Mouse (Mus musculus) brain, adult 2 months (tissue): ENCODE measurements around the gene Gm13090.

Experiments used
- DNase-seq: peaks from one replicate; pipeline ENCODE4 v3.0.0; 2011; ENCODE audit warnings: low read depth, low spot score

Gene Gm13090

DNA sequence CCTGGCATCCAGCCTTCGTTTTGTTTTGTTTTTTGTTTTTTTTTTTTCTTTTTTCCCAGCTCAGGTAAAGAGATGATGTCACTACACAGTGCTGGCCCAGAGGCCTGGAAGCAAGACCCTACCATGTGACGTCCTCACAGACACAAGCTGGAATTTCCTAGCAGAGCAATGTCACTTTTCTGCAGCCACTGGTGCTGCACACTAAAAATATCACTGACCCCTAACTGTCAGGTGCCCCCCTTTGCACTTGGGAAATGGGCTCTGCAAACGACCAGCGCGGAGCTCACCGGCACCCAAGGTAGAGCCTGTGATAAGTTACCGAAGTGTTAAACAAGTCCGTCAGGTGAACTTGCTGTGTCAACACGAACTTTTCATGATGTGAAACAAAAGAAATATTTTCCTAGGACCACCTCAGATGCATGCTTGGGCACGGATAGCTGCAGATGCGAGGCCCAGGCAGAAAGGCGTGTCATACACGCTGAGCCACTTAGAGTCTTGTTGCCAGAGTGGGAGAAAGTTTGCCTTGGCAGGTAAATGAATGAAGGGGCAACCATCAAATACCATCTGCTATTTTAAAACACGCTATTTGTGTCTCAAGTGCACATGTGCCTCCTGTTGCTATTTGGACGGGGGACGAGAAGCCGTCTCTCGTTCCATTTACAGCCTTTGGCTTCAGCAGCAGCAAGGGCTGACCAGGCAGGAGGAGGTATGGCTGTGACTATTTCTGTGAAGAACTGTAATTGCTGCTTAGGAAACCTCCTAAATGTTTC, 7.1 kb downstream of the Gm13090 start:
- peak; percentile 68 for DNase-seq

DNA sequence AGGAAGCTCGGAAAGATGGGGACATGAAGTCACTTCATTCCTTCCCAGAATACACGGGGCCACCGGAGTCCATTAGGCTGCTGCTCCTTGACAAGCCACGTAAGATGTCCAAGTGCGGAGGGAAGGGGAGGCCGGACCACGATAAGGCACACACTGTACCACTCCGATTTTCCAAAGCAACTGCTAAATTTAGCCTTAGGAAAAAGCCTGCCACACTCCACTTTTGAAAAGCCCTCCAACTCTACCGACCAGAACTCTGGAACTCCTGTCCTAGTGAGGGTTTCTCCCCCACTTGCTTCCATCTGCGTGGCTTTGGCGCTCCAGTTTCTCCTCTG, 7.7 kb downstream of the Gm13090 start:
- no peak for DNase-seq

DNA sequence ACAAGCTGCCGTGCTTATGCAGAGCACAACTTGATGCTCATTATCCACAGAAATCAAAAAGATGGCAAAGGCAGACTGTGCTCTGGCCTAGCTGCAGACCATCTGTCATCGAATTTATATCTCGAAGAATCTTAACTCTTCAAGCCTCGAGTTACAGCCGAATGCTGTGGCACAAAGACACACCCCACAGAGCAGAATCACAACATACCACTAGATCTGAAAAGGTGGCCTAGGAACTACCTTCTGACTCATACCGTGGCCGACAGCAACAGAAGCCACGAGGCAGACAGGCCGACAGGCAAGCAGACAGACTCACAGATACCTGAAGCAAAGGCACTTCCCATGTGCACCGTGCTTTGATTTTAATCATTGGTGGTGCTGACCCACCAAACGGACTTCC, 14.3 kb downstream of the Gm13090 start:
- peak; percentile 91 for DNase-seq

DNA sequence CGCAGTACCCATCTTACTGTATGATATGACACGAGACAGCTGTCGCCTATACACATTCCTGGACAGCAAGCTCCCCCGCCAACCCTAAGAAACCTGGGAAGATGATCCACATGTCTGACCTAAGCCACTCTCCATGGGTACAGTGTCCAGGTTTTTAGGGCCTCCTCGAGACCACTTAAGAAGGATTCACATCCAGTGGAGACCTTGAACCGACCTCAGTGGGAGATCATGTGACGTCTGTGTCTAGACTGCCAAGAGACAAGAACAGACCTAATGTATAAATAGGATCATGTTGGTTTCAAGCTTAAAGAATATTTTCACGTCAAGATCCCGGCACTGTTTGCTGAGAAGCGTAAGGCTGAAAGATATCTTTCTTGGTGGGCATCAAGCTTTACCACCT, 14.8 kb downstream of the Gm13090 start:
- DNase-seq, result peak; percentile 51

DNA sequence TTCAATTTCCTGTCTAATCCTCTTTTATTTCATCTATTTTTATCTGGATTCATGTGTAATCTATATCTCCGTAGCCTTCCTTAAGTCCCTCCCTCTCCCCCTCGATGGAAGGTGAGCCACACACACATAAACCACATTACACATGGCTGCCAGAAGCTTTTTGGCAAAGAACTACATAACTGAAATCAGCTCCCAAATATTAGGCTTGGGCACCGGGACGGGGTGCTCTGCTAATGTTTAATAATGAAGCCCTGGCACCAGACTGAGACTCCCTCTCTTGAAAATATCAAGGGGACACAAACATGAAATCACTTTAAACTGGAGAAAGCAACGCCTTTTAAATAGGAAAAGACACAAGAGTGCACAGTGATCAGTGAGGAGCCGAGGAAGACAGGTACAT, 16.5 kb downstream of the Gm13090 start:
- DNase-seq, result no peak

DNA sequence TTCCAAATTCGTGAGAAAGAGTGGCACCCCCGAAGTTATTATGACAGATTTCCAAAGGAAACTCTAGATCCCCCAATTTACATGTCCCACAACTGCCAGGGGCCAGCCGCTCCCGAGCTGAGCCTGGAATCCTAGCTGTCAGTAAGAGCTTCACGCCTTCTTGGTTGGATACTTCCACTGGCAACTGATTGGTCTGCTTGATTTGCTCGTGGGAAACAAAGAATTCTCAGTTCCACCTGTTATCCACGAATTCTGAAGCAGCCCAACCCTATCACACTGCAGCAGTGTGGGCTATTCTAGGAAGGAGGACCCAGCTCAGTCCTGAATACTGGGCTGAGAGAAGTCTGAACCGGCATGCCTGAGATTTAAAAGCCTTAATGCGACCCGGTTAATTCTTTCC, 17.1 kb downstream of the Gm13090 start:
- DNase-seq, result peak; percentile 63

DNA sequence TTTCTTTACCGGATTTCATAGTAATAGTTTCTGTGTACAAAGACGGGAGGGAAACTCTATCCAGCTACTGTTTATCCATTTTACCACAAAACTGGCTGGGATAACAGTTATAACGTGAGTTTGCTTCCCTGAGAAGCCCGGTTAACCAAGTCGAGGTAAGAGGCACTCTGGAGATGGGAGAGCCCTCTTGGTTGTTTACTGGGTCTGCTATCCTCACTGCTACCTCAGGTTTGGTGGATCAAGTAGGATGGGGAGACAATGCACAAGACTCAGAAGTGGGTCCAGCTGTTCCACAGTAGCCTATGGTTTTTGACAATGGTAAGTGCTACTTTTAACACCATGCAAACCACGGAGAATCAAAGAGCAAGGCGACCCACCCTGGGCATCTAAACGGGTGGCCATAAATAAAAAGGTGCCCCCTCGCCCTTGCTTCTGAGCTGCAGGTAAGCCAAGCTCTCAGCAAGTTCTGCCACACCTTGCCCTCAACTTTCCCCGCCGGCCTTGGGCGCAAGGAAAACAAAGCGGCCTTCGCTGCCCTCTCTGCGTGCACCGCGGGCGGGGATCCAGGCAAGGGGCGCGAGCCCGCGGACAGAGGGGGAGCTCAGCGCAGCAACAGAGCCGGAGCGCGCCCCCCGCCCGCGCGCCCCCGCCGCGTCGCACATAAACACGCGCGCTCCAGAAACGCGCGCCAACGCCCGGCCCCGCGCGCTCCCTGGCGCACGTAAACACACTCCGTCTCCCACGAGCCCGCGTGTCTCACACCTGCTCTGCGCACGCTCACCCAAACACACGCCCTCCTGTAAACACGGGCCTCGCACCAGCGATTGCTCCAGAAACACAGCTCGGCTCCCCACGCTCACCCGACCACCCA, 18.0 kb downstream of the Gm13090 start:
- peak; percentile 89 for DNase-seq

DNA sequence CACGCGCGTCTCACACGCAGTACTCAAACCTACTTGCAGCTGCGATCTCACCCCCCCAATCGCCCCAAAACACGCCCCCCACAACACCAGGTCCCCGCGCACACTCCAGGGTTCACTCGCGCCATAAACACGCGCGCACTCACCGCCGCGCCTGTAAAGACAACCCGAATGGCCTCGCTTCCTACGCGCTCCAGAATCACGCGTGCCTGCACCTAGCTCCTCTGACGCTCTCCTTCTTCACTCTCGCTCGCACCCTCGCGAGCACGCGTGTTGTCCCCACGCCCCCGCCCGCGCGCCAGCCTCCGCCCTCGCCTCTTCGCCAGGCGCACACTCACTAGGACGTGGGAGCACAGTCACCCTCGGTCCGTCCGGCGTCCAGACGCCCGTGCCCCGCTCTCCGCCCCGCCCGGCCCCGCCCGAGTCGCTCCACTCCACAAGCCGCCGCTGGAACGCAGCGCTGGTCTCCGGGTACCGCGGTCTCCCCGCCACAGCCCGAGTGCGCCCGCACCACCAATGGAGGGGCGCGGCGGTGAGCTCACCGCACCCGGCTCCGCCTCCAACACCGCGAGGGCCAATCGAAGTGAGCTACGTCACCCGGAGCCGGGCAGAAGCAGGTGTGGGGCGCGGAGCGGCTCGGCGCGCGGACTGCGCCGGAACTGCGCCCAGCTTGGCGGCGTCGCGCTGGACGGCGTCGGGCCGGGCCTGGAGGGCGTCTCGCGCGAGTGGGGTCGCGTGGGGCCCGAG, 18.8 kb downstream of the Gm13090 start:
- DNase-seq, result peak; percentile 98

DNA sequence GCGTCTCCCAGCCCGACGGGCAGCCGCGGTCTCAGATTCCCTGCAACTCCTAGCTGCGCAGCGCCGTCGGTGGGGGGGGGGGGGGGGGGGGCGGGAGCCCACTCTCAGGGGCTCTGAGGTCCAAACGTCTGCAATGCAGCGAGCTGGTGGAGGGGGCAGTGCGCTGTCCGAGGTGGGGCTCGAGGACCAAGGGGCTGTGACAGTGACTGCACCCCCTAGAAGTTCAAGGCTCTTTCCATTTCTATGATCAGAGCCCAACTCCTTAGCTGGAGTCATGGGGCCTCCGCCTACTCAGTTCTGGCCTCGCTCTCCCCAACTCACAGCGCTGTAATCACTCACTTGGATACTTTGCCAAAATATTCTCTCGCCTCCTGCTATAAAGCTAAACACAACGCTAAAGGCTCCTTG, 19.5 kb downstream of the Gm13090 start:
- DNase-seq, result peak; percentile 61

DNA sequence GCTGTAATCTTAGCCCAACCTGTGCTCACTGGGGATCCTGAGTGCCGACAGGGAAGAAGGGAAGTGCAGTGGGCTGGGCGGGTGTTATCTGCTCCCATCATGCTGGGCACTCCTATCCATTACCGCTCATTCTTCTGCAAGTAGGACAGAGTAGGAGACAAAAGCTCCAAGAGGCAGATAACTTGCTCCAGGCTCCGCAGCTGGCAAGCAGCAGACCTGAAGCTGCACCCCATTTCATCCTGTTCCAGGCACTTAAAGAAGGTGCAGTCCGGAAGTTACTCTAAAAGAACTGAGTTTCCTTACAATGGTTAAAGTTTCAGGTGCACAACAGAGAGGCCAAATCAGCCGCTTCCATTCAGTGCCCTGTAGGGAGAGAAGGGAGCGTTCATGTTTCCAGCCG, 21.9 kb downstream of the Gm13090 start:
- DNase-seq, result no peak

DNA sequence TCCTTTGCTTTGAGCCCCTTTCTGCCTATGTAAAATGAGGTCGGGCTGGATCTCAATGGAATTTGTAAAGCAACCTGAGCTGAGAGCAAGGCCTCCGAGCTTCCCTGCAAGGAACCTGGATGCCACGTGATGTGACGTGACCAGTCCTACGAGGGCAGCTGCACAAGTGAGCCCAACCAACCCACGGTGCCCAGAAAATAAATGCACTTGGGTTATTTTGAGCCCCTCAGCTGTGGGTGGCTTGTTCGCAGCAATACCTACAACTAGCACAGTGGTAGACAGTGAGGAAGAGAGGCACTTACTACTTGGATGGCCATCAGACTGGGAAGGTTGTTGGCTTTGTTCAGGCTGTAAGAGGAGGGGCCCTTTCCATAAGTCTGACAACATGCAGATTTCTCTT, 25.2 kb downstream of the Gm13090 start:
- DNase-seq, result no peak

DNA sequence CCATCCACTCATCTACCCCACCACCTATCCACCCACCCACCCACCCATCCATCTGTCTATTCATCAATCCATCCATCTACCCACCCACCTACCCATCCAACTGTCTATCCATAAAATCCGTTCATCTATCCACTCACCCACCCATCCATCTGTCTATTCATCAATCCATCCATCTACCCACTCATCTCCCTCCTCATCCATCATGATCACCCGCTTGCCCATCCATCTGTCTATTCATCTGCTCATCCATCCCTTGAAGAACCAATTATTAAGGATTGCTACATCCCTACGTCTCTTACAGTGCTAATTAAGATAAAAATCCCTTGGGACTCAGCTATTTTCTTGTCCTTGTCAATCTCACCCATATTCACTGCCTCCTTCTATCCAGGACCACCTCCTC, 29.5 kb downstream of the Gm13090 start:
- DNase-seq, result no peak

DNA sequence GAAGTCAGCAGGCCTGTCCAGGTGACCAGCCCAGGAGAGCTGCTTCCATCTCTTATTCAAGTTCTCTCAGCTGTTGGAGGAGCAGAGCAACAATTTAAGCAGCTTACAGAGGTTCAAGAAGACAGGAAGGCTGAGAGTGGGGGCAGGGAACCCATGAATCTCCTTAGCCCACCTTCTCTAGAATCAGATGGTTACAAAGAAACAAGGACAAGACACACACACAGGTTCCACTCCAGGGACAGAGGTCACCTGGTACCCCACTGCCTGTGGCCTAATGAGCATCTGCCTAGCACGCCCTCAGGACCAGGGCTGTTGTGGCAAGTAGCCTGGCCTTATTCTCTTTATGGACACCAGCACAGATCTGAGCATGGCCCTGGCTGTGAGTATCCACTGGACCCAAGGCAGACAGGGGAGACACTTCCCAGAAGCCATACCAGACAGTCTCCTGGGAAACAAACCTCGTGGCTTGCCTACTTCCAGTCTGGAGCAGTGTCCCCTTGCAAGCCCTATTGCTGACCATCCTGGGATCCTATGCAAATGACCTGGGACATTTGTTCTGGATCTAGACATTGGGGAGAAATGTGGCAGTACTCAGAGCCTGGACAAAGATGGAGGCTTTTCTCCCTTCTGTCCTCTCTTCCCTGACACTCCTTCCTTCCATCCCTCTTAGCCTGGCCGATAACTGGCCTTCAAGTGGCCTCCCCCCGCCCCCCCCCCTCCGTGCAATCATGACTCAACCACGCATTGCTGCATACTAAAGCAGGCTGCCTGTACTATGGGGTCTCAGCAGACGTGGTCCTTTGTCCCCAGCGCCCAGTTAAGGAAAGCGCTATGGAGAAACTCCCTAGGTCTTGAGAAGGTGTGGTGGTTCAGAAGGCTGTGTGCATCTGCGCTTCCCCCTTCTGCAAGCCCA, 38.5 kb downstream of the Gm13090 start:
- DNase-seq, result peak; percentile 71

DNA sequence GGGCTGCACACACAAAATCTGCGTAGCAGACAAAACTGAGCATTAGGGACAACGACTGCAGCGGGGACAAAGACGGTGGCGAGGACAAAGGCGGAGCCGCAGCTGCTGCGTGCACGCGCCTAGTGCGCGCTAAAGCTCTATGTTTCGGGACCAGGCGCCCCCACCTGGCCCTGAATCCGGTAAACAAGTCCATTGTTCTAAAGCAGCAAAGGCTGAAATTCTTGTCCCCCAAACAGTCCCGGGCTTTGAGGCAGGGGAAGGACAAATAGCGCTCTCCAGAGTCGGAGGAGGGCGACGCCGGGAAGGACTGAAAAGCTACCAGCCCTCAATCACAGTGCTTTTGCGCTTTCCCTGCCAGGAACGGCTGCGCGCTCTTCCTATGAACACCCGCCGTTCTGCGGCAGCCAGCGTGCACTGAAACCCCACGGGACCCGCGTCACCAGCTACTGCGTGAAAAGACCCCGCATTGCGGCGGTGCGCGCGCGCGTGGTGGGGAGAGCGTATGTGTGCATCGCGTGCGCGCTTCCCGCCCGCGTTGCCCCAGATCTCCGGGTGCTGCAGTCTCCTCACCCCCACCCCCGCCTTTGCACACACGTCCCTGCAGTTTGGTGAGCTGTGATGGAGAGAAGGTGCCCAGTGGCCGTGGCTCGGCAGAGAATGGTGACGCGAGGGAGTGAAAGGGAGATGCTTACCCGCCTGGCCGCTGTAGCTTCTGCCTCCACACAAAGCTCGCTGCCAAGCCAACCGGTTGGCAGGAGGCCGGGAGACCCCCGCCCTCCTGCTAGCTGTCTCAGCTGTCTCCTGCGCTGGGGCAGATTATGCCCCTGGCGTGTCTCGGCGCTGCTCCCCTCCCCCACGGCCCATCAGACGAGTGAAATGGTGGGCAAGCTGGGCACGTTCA, 39.5 kb downstream of the Gm13090 start:
- DNase-seq, result peak; percentile 97

DNA sequence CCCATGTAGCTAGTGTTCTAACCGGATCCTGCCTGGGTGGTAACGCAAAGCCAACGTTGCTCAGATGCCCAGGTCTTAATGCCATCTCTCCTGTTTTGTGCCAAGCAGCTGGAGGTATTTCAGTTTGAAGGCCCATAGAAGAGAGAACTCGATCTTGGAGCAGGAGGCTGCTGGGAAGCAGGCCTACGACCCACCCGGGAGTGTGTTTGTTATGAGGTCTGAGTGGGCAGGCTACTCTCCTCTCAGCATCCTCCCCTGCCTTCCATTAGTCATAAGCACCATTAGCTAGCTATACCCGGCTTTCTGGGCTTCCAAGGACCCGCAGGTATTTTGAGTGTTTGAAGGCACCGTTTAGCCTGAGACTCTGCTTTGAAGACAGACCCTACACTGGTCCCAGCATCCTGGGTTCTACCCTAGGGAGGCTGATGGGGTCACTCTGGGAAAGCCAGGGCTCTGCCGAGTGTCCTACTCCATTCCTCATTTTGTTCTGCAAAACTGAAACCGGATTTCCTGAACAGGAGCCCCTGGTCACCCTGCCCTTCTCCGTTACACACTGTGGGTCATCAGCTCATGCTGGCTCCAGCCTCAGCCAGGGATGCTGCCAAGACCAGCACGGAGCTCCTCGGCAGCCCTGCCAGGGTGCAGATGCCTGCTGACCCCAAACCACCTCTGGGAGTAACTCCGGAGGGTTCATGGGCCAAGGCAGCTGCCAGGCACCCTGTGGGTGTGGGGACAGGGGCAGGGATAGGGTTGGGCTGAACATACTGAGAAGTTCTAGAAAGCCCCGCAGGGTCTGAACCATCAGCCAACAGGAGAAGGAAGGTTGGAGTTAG, 40.6 kb downstream of the Gm13090 start:
- DNase-seq, result peak; percentile 71

DNA sequence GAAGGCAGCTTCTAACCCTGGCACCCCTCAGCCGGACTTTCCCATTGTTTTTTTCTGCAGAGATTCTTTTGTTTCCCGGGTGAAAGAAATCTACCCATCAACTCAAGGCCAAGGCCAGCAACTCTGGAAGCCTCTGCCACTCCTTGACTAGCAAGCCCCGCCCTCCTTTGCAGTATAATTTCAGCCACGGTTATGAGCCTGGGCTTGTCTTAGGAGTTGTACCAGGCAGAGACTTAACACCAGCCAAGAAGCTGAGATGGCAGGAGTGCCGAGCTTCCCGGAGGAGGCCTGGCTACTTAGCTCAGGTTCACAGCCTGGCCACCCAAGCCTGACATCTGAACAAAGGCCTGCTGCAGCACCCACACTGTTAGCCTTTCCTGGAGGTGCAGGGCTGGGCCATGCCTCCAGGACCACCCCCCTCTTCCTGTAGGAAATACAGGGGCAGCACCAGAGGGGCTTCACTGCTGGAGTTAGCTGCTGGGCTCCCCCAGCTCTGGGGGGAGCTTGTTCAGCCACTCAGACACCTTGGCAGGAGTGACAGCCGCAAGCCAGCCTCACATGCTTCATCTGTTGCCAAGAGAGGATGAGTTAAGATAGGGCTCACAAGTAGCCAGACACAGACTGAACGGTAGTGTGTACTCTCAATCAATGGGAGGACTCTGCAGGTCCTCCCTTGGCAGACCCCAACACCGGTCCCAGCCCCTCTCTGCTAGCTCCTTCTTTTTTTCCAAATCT, 41.6 kb downstream of the Gm13090 start:
- DNase-seq, result no peak

DNA sequence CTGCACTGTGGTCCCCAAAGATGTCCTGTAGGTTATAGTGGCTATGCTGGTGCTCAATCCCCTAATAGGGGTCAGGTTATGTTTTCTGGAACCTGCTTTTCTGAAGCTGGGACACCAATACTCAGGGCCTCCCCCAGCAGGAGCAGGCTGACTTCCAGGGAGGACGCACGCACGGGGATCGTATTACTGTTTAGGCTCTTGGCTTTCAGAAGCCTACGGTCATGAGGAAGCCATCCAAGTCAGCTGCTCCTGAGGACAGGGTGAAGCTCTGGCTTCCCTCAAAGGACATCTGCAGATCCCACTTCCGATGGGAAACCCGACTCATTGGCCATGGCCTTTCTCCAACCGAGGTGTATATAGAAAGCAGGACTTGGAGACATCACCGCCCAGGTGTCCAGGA, 43.1 kb downstream of the Gm13090 start:
- no peak for DNase-seq

DNA sequence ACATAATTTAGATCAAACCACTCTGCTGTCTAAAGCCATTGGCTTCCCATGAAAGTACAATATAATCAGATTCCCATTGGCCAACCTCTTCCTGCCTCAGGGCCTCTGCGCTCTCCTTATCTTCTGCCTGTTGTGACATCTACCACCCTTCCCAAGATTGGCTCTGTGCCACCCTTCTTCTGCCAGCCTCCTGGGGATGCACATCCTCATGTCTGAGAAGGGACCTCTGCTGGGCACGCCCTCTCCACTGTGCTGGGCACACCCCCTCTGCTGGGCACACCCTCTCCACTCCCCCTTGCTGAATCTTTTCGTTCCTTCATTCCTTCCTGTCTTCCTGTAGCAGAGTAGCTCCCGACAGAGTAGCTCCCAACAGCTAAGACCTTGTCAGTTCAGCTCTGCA, 44.4 kb downstream of the Gm13090 start:
- peak; percentile 45 for DNase-seq

DNA sequence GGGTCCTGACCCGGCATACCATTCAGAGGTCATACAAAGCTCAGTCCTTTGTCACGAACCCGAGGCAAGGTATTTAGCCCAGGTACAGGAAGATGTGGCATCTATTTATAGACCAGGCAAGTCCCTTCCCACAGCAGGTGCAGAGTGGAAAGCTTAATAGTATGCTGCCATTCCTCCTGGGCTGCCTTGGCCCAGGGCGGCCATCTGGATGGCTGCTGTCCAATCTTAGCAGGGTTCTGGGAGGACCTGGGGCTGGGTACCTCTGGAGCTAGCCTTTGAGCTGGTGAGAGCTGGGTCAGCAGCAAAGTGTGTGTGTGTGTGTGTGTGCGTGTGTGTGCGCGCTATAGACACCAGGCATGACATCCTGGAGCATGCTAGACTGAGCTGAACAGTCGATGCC, 46.1 kb downstream of the Gm13090 start:
- DNase-seq, result no peak
